Mouse (Mus musculus) limb, embryonic 10.5 days (tissue): ENCODE measurements around the gene Kif18a. TPM values are rescaled to one million over a fixed set of nuclear protein-coding genes. Genes with fewer than 3 reads are reported as not detected.

Experiments used
- DNase-seq: peaks from one replicate; pipeline ENCODE4 v3.0.0-alpha.2; 2017; ENCODE audit warnings: low spot score
- H3K27ac ChIP-seq: fragments of 300-500 bp; sonication (generic); 2 replicates; pipeline ENCODE4 v1.5.1; 2016; ENCODE audit warnings: mild to moderate bottlenecking
- H3K27me3 ChIP-seq: fragments of 300-500 bp; sonication (generic); 2 replicates; pipeline ENCODE4 v1.6.1; 2016; ENCODE audit warnings: low read depth, mild to moderate bottlenecking; ENCODE audit not compliant: poor library complexity, severe bottlenecking
- H3K36me3 ChIP-seq: fragments of 300-500 bp; sonication (generic); 2 replicates; pipeline ENCODE4 v1.6.1; 2016; ENCODE audit warnings: mild to moderate bottlenecking, moderate library complexity
- H3K4me1 ChIP-seq: fragments of 300-500 bp; sonication (generic); 2 replicates; pipeline ENCODE4 v1.6.1; 2016
- H3K4me3 ChIP-seq: fragments of 300-500 bp; sonication (generic); 2 replicates; pipeline ENCODE4 v1.5.1; 2016; ENCODE audit warnings: mild to moderate bottlenecking, moderate library complexity
- H3K9me3 ChIP-seq: fragments of 300-500 bp; sonication (generic); replicated peaks from 2 replicates; pipeline ENCODE4 v1.6.1; 2016; ENCODE audit warnings: mild to moderate bottlenecking
- WGBS: fragments of 180-500 bp; shearing (Covaris S2); methylation state at CpG from one replicate; pipeline ENCODE4 v1.1.7; 2016; 5-methylcytosine and 5-hydroxymethylcytosine counted together
- polyA plus RNA-seq: library from polyadenylated mRNA; unstranded; fragments of >200 nt; fragmentation: Nextera tagmentation; extraction: Ambion mirVana; gene quantifications from 2 replicates; pipeline ENCODE4 v1.2.1, GENCODE M21; 2016

The Kif18a gene
- polyA plus RNA-seq, 1 experiment from 2014 or later: 30.2 TPM

- Histone ChIP-seq H3K9me3 (no peaks in the 10 kb centered on the region), H3K4me1 (no peaks in the 10 kb centered on the region), H3K27ac (no peak overlapping the region), H3K4me3 (no peak overlapping the region), H3K27me3 (no peaks in the 10 kb centered on the region), H3K36me3 (peaks cover 61% of the 10 kb centered on the region)
- no peak for DNase-seq
- 95% methylated on average over 1 of the region's 1 CpGs for WGBS
Observed at GRCm38 (mm10) chr2:109298160-109298559, 17.6 kb downstream of the Kif18a start.

GRCm38 (mm10) chr2:109302234-109302633 lies 21.7 kb downstream of the Kif18a start:
- Histone ChIP-seq H3K9me3 (no peaks in the 10 kb centered on the region), H3K4me1 (no peaks in the 10 kb centered on the region), H3K27me3 (no peaks in the 10 kb centered on the region), H3K36me3 (peaks cover 65% of the 10 kb centered on the region), H3K4me3 (no peak overlapping the region), H3K27ac (no peak overlapping the region)
- DNase-seq: no peak
- 91% methylated on average over 3 of the region's 3 CpGs for WGBS

- Histone ChIP-seq H3K9me3 (no peaks in the 10 kb centered on the region), H3K4me1 (no peaks in the 10 kb centered on the region), H3K27ac (no peak overlapping the region), H3K4me3 (no peak overlapping the region), H3K27me3 (no peaks in the 10 kb centered on the region), H3K36me3 (peaks cover 69% of the 10 kb centered on the region)
- no peak for DNase-seq
Observed at GRCm38 (mm10) chr2:109303638-109304037, 23.1 kb downstream of the Kif18a start.

- no peaks in the 10 kb centered on the region for H3K4me1 ChIP-seq
- no peak overlapping the region for H3K4me3 ChIP-seq
- H3K27ac ChIP-seq: no peak overlapping the region
- no peak for DNase-seq
- WGBS: 94% methylated on average over 5 of the region's 5 CpGs
- H3K27me3 ChIP-seq: no peaks in the 10 kb centered on the region
- no peaks in the 10 kb centered on the region for H3K9me3 ChIP-seq
- peaks cover 84% of the 10 kb centered on the region for H3K36me3 ChIP-seq
Observed at GRCm38 (mm10) chr2:109311369-109311768, 30.8 kb downstream of the Kif18a start.

GRCm38 (mm10) chr2:109331807-109332206 lies 51.3 kb downstream of the Kif18a start:
- WGBS: 96% methylated on average over 1 of the region's 1 CpGs
- DNase-seq: no peak
- H3K27ac ChIP-seq: no peak overlapping the region
- H3K27me3 ChIP-seq: no peaks in the 10 kb centered on the region
- no peaks in the 10 kb centered on the region for H3K9me3 ChIP-seq
- no peak overlapping the region for H3K4me3 ChIP-seq
- peaks cover 28% of the 10 kb centered on the region for H3K36me3 ChIP-seq
- no peaks in the 10 kb centered on the region for H3K4me1 ChIP-seq

- H3K36me3 ChIP-seq: peaks cover 43% of the 10 kb centered on the region
Observed at GRCm38 (mm10) chr2:109334237-109334636, 53.7 kb downstream of the Kif18a start.

GRCm38 (mm10) chr2:109335765-109336164 lies 55.2 kb downstream of the Kif18a start:
- Histone ChIP-seq H3K36me3 (peaks cover 49% of the 10 kb centered on the region), H3K4me1 (no peaks in the 10 kb centered on the region), H3K27ac (no peak overlapping the region), H3K9me3 (no peaks in the 10 kb centered on the region), H3K4me3 (no peak overlapping the region), H3K27me3 (no peaks in the 10 kb centered on the region)
- 89% methylated on average over 1 of the region's 1 CpGs for WGBS
- no peak for DNase-seq

More at GRCm38 (mm10) chr2:109334237-109334636, 53.7 kb downstream of the Kif18a start:
- no peak overlapping the region for H3K4me3 ChIP-seq
- H3K9me3 ChIP-seq: no peaks in the 10 kb centered on the region
- 94% methylated on average over 5 of the region's 5 CpGs for WGBS
- no peak for DNase-seq
- H3K27me3 ChIP-seq: no peaks in the 10 kb centered on the region
- H3K4me1 ChIP-seq: no peaks in the 10 kb centered on the region
- H3K27ac ChIP-seq: no peak overlapping the region

- 91% methylated on average over 4 of the region's 4 CpGs for WGBS
Observed at GRCm38 (mm10) chr2:109345386-109345785, 64.8 kb downstream of the Kif18a start.

GRCm38 (mm10) chr2:109348742-109349141 lies 68.2 kb downstream of the Kif18a start:
- no peaks in the 10 kb centered on the region for H3K9me3 ChIP-seq
- WGBS: 86% methylated on average over 4 of the region's 4 CpGs
- DNase-seq: no peak
- no peak overlapping the region for H3K4me3 ChIP-seq
- H3K36me3 ChIP-seq: no peaks in the 10 kb centered on the region
- H3K27ac ChIP-seq: no peak overlapping the region
- H3K27me3 ChIP-seq: no peaks in the 10 kb centered on the region
- H3K4me1 ChIP-seq: no peaks in the 10 kb centered on the region

More at GRCm38 (mm10) chr2:109345386-109345785, 64.8 kb downstream of the Kif18a start:
- H3K36me3 ChIP-seq: peaks cover 12% of the 10 kb centered on the region
- no peak overlapping the region for H3K4me3 ChIP-seq
- H3K27me3 ChIP-seq: no peaks in the 10 kb centered on the region
- H3K27ac ChIP-seq: no peak overlapping the region
- no peaks in the 10 kb centered on the region for H3K9me3 ChIP-seq
- no peaks in the 10 kb centered on the region for H3K4me1 ChIP-seq
- DNase-seq: no peak

- 36% methylated on average over 3 of the region's 3 CpGs for WGBS
- DNase-seq: no peak
Observed at GRCm38 (mm10) chr2:109358456-109359141, 78.1 kb downstream of the Kif18a start.

GRCm38 (mm10) chr2:109365962-109366361 lies 85.4 kb downstream of the Kif18a start:
- Histone ChIP-seq H3K27ac (no peak overlapping the region), H3K9me3 (no peaks in the 10 kb centered on the region), H3K36me3 (no peaks in the 10 kb centered on the region), H3K4me3 (no peak overlapping the region), H3K4me1 (no peaks in the 10 kb centered on the region), H3K27me3 (no peaks in the 10 kb centered on the region)
- no peak for DNase-seq
- 76% methylated on average over 1 of the region's 1 CpGs for WGBS

More at GRCm38 (mm10) chr2:109358456-109359141, 78.1 kb downstream of the Kif18a start:
- H3K27me3 ChIP-seq: no peaks in the 10 kb centered on the region
- no peaks in the 10 kb centered on the region for H3K36me3 ChIP-seq
- H3K4me3 ChIP-seq: no peak overlapping the region
- no peak overlapping the region for H3K27ac ChIP-seq
- no peaks in the 10 kb centered on the region for H3K9me3 ChIP-seq
- H3K4me1 ChIP-seq: peaks cover 12% of the 10 kb centered on the region; the same call in 1 of the 2 replicates

- 0 out of 2 replicates have a peak, but pooled peaks cover 2% of the 10 kb centered on the region for H3K4me1 ChIP-seq
- no peak for DNase-seq
- WGBS: 50% methylated on average over 2 of the region's 2 CpGs
- H3K4me3 ChIP-seq: no peak overlapping the region
- H3K9me3 ChIP-seq: no peaks in the 10 kb centered on the region
- H3K27me3 ChIP-seq: no peaks in the 10 kb centered on the region
- H3K36me3 ChIP-seq: no peaks in the 10 kb centered on the region
- H3K27ac ChIP-seq: no peak overlapping the region
Observed at GRCm38 (mm10) chr2:109374881-109375280, 94.3 kb downstream of the Kif18a start.

- 86% methylated on average over 1 of the region's 1 CpGs for WGBS
- DNase-seq: no peak
- Histone ChIP-seq H3K36me3 (no peaks in the 10 kb centered on the region), H3K27me3 (no peaks in the 10 kb centered on the region), H3K4me1 (no peaks in the 10 kb centered on the region), H3K27ac (no peak overlapping the region), H3K9me3 (no peaks in the 10 kb centered on the region), H3K4me3 (no peak overlapping the region)
Observed at GRCm38 (mm10) chr2:109384019-109384418, 103.5 kb downstream of the Kif18a start.

GRCm38 (mm10) chr2:109386211-109386610 lies 105.7 kb downstream of the Kif18a start:
- 43% methylated on average over 1 of the region's 1 CpGs for WGBS
- no peak for DNase-seq
- Histone ChIP-seq H3K9me3 (no peaks in the 10 kb centered on the region), H3K4me1 (no peaks in the 10 kb centered on the region), H3K36me3 (no peaks in the 10 kb centered on the region), H3K4me3 (no peak overlapping the region), H3K27ac (no peak overlapping the region), H3K27me3 (no peaks in the 10 kb centered on the region)
